Mouse (Mus musculus): ENCODE measurements around the gene 4430402I18Rik.

GRCm38 (mm10) chr19:28940135-28940874 is 27.3 kb downstream of the 4430402I18Rik start:
- TF ChIP-seq POLR2A (IDR thresholded peaks at IDR 0.05; ENCODE audit: low read depth, low read length) (no peak), CTCF (conservative IDR thresholded peaks at IDR 0.05 in 1 of 2, IDR thresholded peaks at IDR 0.05 in 1 of 2; ENCODE audit: low read depth in 2 of 2, low read length in 2 of 2) (no peak)
